Mouse (Mus musculus) adrenal gland, adult 18-20 months (tissue): ENCODE data around the gene Tmem217. TPM values are rescaled to one million over a fixed set of nuclear protein-coding genes. Genes with fewer than 3 reads are reported as not detected.
"Not testable (repeated sequence)": the region's sequence is repeated elsewhere in the genome, so short reads cannot be mapped to it uniquely, and the experiment has no call there.

Experiments
- DNase-seq, 2 experiments: peaks; one replicate each; pipeline ENCODE4 v3.0.0; 2021 to 2022; ENCODE audit warnings: low spot score in 2 of 2
- total RNA-seq, 2 experiments: library from RNA; stranded (reverse); gene quantifications; 1 replicate in 1 of 2; 2 replicates in 1 of 2; pipeline ENCODE4 v1.2.3; 2021

Tmem217 gene
- total RNA-seq, 2 experiments from 2014 or later, result not detected

- DNase-seq, result peak; percentile 87 to 89
Observed at GRCm38 (mm10) chr17:29549543-29550428, 2.4 kb downstream of the Tmem217 start, which contains the start of the genes Gm17657 and Tbc1d22b. Gm17657 (minus strand) TSS chr17:29549638. Tbc1d22b (plus strand) TSS chr17:29549785.

GRCm38 (mm10) chr17:29548994-29549393 lies 3.2 kb downstream of the Tmem217 start:
- DNase-seq, result no peak

- DNase-seq, result no peak
Observed at GRCm38 (mm10) chr17:29548494-29548893, 3.7 kb downstream of the Tmem217 start.

- no peak for DNase-seq
Observed at GRCm38 (mm10) chr17:29545241-29545640, 6.9 kb downstream of the Tmem217 start.

GRCm38 (mm10) chr17:29544064-29544463 lies 8.1 kb downstream of the Tmem217 start:
- no peak for DNase-seq

- DNase-seq, result no peak
Observed at GRCm38 (mm10) chr17:29542831-29543690, 9.1 kb downstream of the Tmem217 start.

- DNase-seq, result peak; percentile 57 to 60
Observed at GRCm38 (mm10) chr17:29541419-29541818, 10.8 kb downstream of the Tmem217 start.

GRCm38 (mm10) chr17:29540426-29540825 lies 11.8 kb downstream of the Tmem217 start:
- DNase-seq, result no peak

- DNase-seq, result no peak
Observed at GRCm38 (mm10) chr17:29533866-29534265, 18.3 kb downstream of the Tmem217 start.

- DNase-seq, result no peak
Observed at GRCm38 (mm10) chr17:29531757-29532384, 20.3 kb downstream of the Tmem217 start.

GRCm38 (mm10) chr17:29531278-29531677 lies 20.9 kb downstream of the Tmem217 start:
- no peak for DNase-seq

GRCm38 (mm10) chr17:29530508-29530907 lies 21.7 kb downstream of the Tmem217 start:
- DNase-seq, result no peak

GRCm38 (mm10) chr17:29528568-29529187 lies 23.5 kb downstream of the Tmem217 start:
- DNase-seq, result no peak

GRCm38 (mm10) chr17:29525613-29526012 lies 26.6 kb downstream of the Tmem217 start:
- no peak for DNase-seq

- no peak for DNase-seq
Observed at GRCm38 (mm10) chr17:29519731-29520130, 32.5 kb downstream of the Tmem217 start.

- DNase-seq, result not testable (repeated sequence)
Observed at GRCm38 (mm10) chr17:29518665-29519064, 33.5 kb downstream of the Tmem217 start.

GRCm38 (mm10) chr17:29514435-29514834 lies 37.8 kb downstream of the Tmem217 start:
- peak; percentile 79 to 82 for DNase-seq

GRCm38 (mm10) chr17:29513044-29513730 lies 39.0 kb downstream of the Tmem217 start:
- DNase-seq, result peak; percentile 46 to 58

GRCm38 (mm10) chr17:29510691-29511090 lies 41.5 kb downstream of the Tmem217 start:
- DNase-seq, result no peak
